Mouse (Mus musculus): Measurements from ENCODE around the gene Slc34a3. TPM values are rescaled to one million over a fixed set of nuclear protein-coding genes. Genes with fewer than 3 reads are reported as not detected.
A peak's percentile ranks its signal among the peaks of the same experiment; 100 is the strongest.

Gene Slc34a3
- polyA plus RNA-seq, 1 experiment from 2014 or later = not detected

DNA sequence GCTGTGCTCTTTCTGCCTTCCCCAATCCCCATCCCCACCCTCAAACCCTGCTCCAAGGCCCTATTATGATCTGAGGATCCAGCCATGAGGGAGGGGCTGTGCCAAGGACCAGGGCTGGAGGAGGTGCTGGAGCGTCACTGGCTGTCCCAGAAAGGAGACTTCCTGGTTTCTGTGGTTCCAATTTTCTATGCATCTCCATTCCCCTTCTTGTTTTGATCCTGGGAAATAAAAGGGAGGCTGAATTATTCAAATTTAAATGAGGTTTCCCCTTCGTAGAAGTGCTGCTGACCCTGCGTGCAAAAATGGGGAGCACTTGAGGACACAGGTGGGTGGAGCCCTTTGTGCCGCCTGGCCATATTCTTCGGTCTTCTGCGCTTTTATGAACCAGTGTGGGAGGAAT, 51.5 kb downstream of the Slc34a3 start:
- ATAC-seq = no peak
- H3K4me1 ChIP-seq = peaks cover 67% of the 10 kb centered on the region
- H3K27ac ChIP-seq = no peak overlapping the region
- 0 out of 2 replicates have a peak overlapping the region, but pooled peaks have one; percentile 27 for H3K9ac ChIP-seq
- no peaks in the 10 kb centered on the region for H3K36me3 ChIP-seq
- H3K27me3 ChIP-seq (replicated peaks) = peaks cover 95% of the 10 kb centered on the region
- H3K4me2 ChIP-seq = peak overlapping the region; percentile 99
- WGBS (ENCODE audit: insufficient replicate concordance) = 32% methylated on average over 6 of the region's 6 CpGs
- peak overlapping the region; percentile 70; the same call in 1 of the 2 replicates for H3K4me3 ChIP-seq
- no peaks in the 10 kb centered on the region for H3K9me3 ChIP-seq (replicated peaks)

DNA sequence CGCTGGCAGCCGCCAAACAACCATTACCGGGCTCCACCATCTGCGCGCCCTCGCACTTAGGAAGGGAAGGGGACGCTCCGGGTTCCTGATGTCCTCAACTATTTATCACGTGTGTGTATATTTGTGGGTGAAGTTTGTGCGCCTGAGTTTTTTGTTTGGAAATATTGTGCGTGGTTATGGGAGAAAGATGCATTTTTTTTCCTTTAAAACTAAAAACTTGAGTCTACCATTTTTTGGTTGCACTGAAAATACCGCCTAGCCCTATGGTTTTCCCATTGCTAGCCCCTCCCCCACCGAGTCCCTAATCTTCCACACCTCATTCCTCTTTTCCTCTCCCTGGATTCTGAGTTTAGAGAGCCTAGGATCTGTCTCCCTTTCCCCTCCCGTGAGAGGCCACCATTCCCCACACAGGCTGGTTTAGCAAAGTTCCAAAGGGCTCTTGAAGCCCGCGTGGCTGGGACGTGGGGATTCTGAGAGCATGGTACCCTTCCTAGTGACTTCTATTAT, 52.2 kb downstream of the Slc34a3 start:
- whole genome bisulfite sequencing (ENCODE audit: insufficient replicate concordance) = 2% methylated on average over 17 of the region's 17 CpGs
- peak overlapping the region; percentile 99 for H3K4me2 ChIP-seq
- no peaks in the 10 kb centered on the region for H3K9me3 ChIP-seq (replicated peaks)
- peak overlapping the region; percentile 89 for H3K27ac ChIP-seq
- H3K27me3 ChIP-seq (replicated peaks) = peaks cover 97% of the 10 kb centered on the region
- H3K4me3 ChIP-seq = peak overlapping the region; percentile 70
- H3K36me3 ChIP-seq = no peaks in the 10 kb centered on the region
- ATAC-seq = no peak
- peaks cover 74% of the 10 kb centered on the region for H3K4me1 ChIP-seq
- H3K9ac ChIP-seq = peak overlapping the region; percentile 80

DNA sequence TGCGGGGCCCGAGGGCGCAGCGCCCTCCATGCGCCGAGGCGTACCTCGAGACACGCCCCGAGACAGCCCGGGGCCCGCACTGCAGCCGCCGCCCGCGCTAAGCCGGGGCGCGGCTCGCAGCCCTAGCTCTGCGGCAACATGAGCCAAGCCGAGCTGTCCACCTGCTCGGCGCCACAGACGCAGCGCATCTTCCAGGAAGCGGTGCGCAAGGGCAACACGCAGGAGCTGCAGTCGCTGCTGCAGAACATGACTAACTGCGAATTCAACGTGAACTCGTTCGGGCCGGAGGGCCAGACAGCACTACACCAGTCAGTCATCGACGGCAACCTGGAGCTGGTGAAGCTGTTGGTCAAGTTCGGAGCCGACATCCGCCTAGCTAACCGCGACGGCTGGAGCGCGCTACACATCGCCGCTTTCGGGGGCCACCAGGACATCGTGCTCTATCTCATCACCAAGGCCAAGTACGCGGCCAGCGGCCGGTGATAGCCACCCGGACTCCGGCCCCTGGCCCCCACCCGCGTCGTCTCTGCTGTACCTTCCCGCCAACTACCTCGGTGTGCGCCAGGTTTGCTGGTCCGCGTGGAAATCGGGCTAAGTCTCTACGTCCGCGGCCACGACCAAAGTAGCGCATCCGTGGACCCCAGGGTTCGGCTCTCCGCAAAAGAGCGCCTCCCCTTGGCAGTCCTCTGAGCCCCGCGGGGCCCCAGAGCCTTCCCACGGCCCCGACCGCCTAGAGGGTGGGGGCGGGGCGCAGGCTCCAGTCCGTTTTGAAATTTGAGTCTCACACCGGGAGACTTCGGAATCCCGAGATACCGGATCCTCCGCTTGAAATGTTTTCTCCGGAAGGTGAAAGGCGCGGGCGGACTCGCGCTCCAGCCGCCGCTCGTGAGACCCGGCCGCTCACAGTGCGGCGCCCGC, 52.9 kb downstream of the Slc34a3 start:
- ATAC-seq = peak; percentile 79
- Histone ChIP-seq H3K9ac (peak overlapping the region; percentile 80), H3K4me2 (peak overlapping the region; percentile 99), H3K36me3 (no peaks in the 10 kb centered on the region), H3K9me3 (replicated peaks) (no peaks in the 10 kb centered on the region), H3K4me3 (peak overlapping the region; percentile 70), H3K27ac (peak overlapping the region; percentile 89), H3K4me1 (peaks cover 76% of the 10 kb centered on the region), H3K27me3 (replicated peaks) (peaks cover 97% of the 10 kb centered on the region)
- WGBS (ENCODE audit: insufficient replicate concordance) = under 1% methylated on average over 96 of the region's 100 CpGs

DNA sequence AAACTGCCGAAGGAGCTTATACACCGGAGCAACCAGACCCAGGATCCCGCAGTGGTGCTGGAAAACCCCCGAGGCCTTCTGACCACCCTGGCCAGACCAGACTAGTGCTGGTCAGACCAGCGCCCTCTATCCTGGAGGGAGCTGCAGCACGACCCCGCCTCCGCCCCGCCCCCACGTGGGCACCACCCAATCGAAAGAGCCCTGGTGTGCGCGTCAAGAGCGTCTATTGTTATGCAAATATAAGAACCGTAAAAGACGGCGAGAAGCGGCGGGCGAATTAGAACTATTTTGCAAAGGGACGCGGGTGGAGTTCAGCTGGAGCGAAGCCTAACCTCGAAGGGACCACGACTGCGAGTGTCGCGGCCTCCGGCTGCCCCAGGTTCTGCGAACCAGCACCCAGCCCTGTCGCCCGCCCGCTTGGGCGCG, 53.7 kb downstream of the Slc34a3 start, which contains the start of gene Nrarp:
Gene Nrarp, plus strand, starts transcription at position 281 of the 426 bp plus-strand sequence.
- ATAC-seq = peak; percentile 85
- Histone ChIP-seq H3K4me1 (peaks cover 76% of the 10 kb centered on the region), H3K36me3 (no peaks in the 10 kb centered on the region), H3K27ac (peak within 1 kb of the TSS; percentile 89), H3K9ac (peak within 1 kb of the TSS; percentile 80), H3K4me3 (peak within 1 kb of the TSS; percentile 70), H3K4me2 (peak within 1 kb of the TSS; percentile 99), H3K27me3 (replicated peaks) (peaks cover 90% of the 10 kb centered on the region), H3K9me3 (replicated peaks) (no peaks in the 10 kb centered on the region)
- under 1% methylated on average over 35 of the region's 35 CpGs for WGBS (ENCODE audit: insufficient replicate concordance)

DNA sequence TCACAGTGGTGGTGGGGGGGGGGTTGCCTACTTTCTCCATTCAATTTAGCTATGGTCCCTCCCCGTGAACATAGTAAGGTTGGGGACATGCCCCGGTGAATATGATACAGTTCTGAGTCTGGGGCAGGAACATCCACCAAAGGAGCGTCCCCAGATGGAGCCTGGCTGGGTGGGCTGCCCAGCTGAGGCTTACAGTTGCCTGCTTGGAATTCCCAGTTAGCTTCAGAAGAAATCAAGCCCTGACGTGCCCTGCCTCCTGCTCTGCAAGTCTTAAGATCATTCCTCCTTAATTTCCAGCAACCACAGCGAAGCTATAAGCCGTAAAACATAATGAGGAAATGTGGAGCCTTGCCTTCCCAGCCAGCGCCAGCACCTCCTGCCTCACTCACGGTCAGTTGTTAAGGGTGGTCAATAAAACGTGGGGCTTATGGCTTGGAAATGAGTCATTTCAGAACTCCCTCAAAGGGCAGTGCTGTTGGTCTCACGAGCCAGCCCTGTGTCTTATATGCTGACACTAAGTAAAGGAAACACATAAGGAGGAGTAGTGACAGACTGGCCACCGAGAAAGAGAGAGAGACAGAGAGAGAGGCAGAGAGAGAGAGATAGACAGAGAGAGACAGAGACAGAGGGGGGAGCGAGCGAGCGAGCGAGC, 54.5 kb downstream of the Slc34a3 start:
- Histone ChIP-seq H3K4me2 (peak overlapping the region; percentile 99), H3K36me3 (no peaks in the 10 kb centered on the region), H3K4me3 (peak overlapping the region; percentile 70), H3K9ac (no peak overlapping the region), H3K9me3 (replicated peaks) (no peaks in the 10 kb centered on the region), H3K27me3 (replicated peaks) (peaks cover 82% of the 10 kb centered on the region), H3K27ac (no peak overlapping the region), H3K4me1 (peaks cover 78% of the 10 kb centered on the region)
- 59% methylated on average over 15 of the region's 15 CpGs for WGBS (ENCODE audit: insufficient replicate concordance)
- ATAC-seq = no peak

Other genes starting within 250 kb of the Slc34a3 start
- gene Nsmf, start 180.0 kb downstream of the Slc34a3 start, polyA plus RNA-seq (2016; fragmentation: Nextera tagmentation; extraction: Ambion mirVana) = 16.1 and 17.0 TPM in 2 replicates
- 1.2 and 1.4 TPM in 2 replicates for gene Entpd8, start 154.1 kb downstream of the Slc34a3 start, polyA plus RNA-seq (2016; fragmentation: Nextera tagmentation; extraction: Ambion mirVana)
- 0.64 and 0.71 TPM in 2 replicates for gene Noxa1, start 139.2 kb downstream of the Slc34a3 start, polyA plus RNA-seq (2016; fragmentation: Nextera tagmentation; extraction: Ambion mirVana)
- gene Nrarp, start 53.6 kb downstream of the Slc34a3 start, polyA plus RNA-seq (2016; fragmentation: Nextera tagmentation; extraction: Ambion mirVana) = 5.9 and 6.2 TPM in 2 replicates
- gene Tor4a, start 37.5 kb downstream of the Slc34a3 start, polyA plus RNA-seq (2016; fragmentation: Nextera tagmentation; extraction: Ambion mirVana) = 7.2 and 7.4 TPM in 2 replicates
- gene Nelfb, start 22.9 kb downstream of the Slc34a3 start, polyA plus RNA-seq (2016; fragmentation: Nextera tagmentation; extraction: Ambion mirVana) = 56.7 and 61.5 TPM in 2 replicates
- not detected in 2 replicates for gene Stpg3, start 19.7 kb downstream of the Slc34a3 start, polyA plus RNA-seq (2016; fragmentation: Nextera tagmentation; extraction: Ambion mirVana)
- gene Fam166a, start 15.6 kb downstream of the Slc34a3 start, polyA plus RNA-seq (2016; fragmentation: Nextera tagmentation; extraction: Ambion mirVana) = 1.2 TPM in 1 of 2 replicates, not detected in the other
- gene Tubb4b, start 9.7 kb downstream of the Slc34a3 start, polyA plus RNA-seq (2016; fragmentation: Nextera tagmentation; extraction: Ambion mirVana) = 901 and 931 TPM in 2 replicates
- gene Rnf224, start 2.4 kb upstream of the Slc34a3 start, polyA plus RNA-seq (2016; fragmentation: Nextera tagmentation; extraction: Ambion mirVana) = 0.10 and 0.11 TPM in 2 replicates
- gene Rnf208, start 7.9 kb upstream of the Slc34a3 start, polyA plus RNA-seq (2016; fragmentation: Nextera tagmentation; extraction: Ambion mirVana) = 1.8 and 2.4 TPM in 2 replicates
- not detected in 2 replicates for gene Cysrt1, start 8.1 kb upstream of the Slc34a3 start, polyA plus RNA-seq (2016; fragmentation: Nextera tagmentation; extraction: Ambion mirVana)
- gene AL732309.1, start 12.5 kb upstream of the Slc34a3 start, polyA plus RNA-seq (2016; fragmentation: Nextera tagmentation; extraction: Ambion mirVana) = 4.4 and 4.8 TPM in 2 replicates
- gene Tmem203, start 21.1 kb upstream of the Slc34a3 start, polyA plus RNA-seq (2016; fragmentation: Nextera tagmentation; extraction: Ambion mirVana) = 16.2 and 17.3 TPM in 2 replicates
- gene Tprn, start 28.3 kb upstream of the Slc34a3 start, polyA plus RNA-seq (2016; fragmentation: Nextera tagmentation; extraction: Ambion mirVana) = 7.9 and 9.0 TPM in 2 replicates
- gene Ssna1, start 38.1 kb upstream of the Slc34a3 start, polyA plus RNA-seq (2016; fragmentation: Nextera tagmentation; extraction: Ambion mirVana) = 164 and 179 TPM in 2 replicates
- gene Anapc2, start 38.1 kb upstream of the Slc34a3 start, polyA plus RNA-seq (2016; fragmentation: Nextera tagmentation; extraction: Ambion mirVana) = 63.6 and 65.3 TPM in 2 replicates
- gene Tmem210, start 53.8 kb upstream of the Slc34a3 start, polyA plus RNA-seq (2016; fragmentation: Nextera tagmentation; extraction: Ambion mirVana) = not detected in 2 replicates
- gene Lrrc26, start 55.6 kb upstream of the Slc34a3 start, polyA plus RNA-seq (2016; fragmentation: Nextera tagmentation; extraction: Ambion mirVana) = not detected in 2 replicates
- gene Grin1, start 84.8 kb upstream of the Slc34a3 start, polyA plus RNA-seq (2016; fragmentation: Nextera tagmentation; extraction: Ambion mirVana) = 0.24 and 0.41 TPM in 2 replicates
- 29.4 and 30.5 TPM in 2 replicates for gene Man1b1, start 98.0 kb upstream of the Slc34a3 start, polyA plus RNA-seq (2016; fragmentation: Nextera tagmentation; extraction: Ambion mirVana)
- 11.2 TPM in 2 replicates for gene Dpp7, start 122.0 kb upstream of the Slc34a3 start, polyA plus RNA-seq (2016; fragmentation: Nextera tagmentation; extraction: Ambion mirVana)
- 13.5 and 14.0 TPM in 2 replicates for gene Uap1l1, start 131.3 kb upstream of the Slc34a3 start, polyA plus RNA-seq (2016; fragmentation: Nextera tagmentation; extraction: Ambion mirVana)
- 34.6 and 38.0 TPM in 2 replicates for gene Sapcd2, start 138.0 kb upstream of the Slc34a3 start, polyA plus RNA-seq (2016; fragmentation: Nextera tagmentation; extraction: Ambion mirVana)
- gene Entpd2, start 161.5 kb upstream of the Slc34a3 start, polyA plus RNA-seq (2016; fragmentation: Nextera tagmentation; extraction: Ambion mirVana) = 0.13 and 0.19 TPM in 2 replicates
- gene Npdc1, start 165.0 kb upstream of the Slc34a3 start, polyA plus RNA-seq (2016; fragmentation: Nextera tagmentation; extraction: Ambion mirVana) = 5.3 and 5.6 TPM in 2 replicates
- gene Fut7, start 188.9 kb upstream of the Slc34a3 start, polyA plus RNA-seq (2016; fragmentation: Nextera tagmentation; extraction: Ambion mirVana) = 0.31 and 0.54 TPM in 2 replicates
- gene Abca2, start 194.3 kb upstream of the Slc34a3 start, polyA plus RNA-seq (2016; fragmentation: Nextera tagmentation; extraction: Ambion mirVana) = 2.8 and 3.1 TPM in 2 replicates
- gene Clic3, start 222.5 kb upstream of the Slc34a3 start, polyA plus RNA-seq (2016; fragmentation: Nextera tagmentation; extraction: Ambion mirVana) = 0.45 and 0.68 TPM in 2 replicates
- 9.1 and 11.4 TPM in 2 replicates for gene Paxx, start 226.7 kb upstream of the Slc34a3 start, polyA plus RNA-seq (2016; fragmentation: Nextera tagmentation; extraction: Ambion mirVana)
- gene Ptgds, start 235.7 kb upstream of the Slc34a3 start, polyA plus RNA-seq (2016; fragmentation: Nextera tagmentation; extraction: Ambion mirVana) = 0.20 and 0.22 TPM in 2 replicates

All from liver, embryonic 12.5 days (tissue).